Mouse (Mus musculus) forebrain, embryonic 11.5 days (tissue): ENCODE measurements around the gene Fbxl20. TPM values are rescaled to one million over a fixed set of nuclear protein-coding genes. Genes with fewer than 3 reads are reported as not detected.
A peak's percentile ranks its signal among the peaks of the same experiment; 100 is the strongest.

ENCODE experiments used
- ATAC-seq: fragments of 200-750 bp; cut with Nextera tagmentation; replicated peaks from 2 replicates; pipeline ENCODE4 v1.8.0; 2017; ENCODE audit warnings: moderate TSS enrichment; ENCODE audit not compliant: low FRiP score
- DNase-seq: peaks from one replicate; pipeline ENCODE4 v3.0.0-alpha.2; 2017; ENCODE audit warnings: low spot score
- H3K27ac ChIP-seq: fragments of 300-500 bp; sonication (generic); 2 replicates; pipeline ENCODE4 v1.5.1; 2014; ENCODE audit warnings: low read depth, low read length
- H3K27me3 ChIP-seq: fragments of 300-500 bp; sonication (generic); 2 replicates; pipeline ENCODE4 v1.6.1; 2014; ENCODE audit warnings: mild to moderate bottlenecking, low read length, mixed read lengths; ENCODE audit not compliant: control insufficient read depth, insufficient read depth
- H3K36me3 ChIP-seq: fragments of 300-500 bp; sonication (generic); 2 replicates; pipeline ENCODE4 v1.6.1; 2014; ENCODE audit warnings: mild to moderate bottlenecking, low read length, moderate library complexity, mixed read lengths; ENCODE audit not compliant: control insufficient read depth, insufficient read depth
- H3K4me1 ChIP-seq: fragments of 300-500 bp; sonication (generic); replicated peaks from 2 replicates; pipeline ENCODE4 v1.6.1; 2014; ENCODE audit warnings: low read length, mixed read lengths; ENCODE audit not compliant: control insufficient read depth, insufficient read depth
- H3K4me2 ChIP-seq: fragments of 300-500 bp; sonication (generic); 2 replicates; pipeline ENCODE4 v1.6.1; 2014; ENCODE audit warnings: low read depth, mild to moderate bottlenecking, low read length, moderate library complexity, mixed read lengths; ENCODE audit not compliant: severe bottlenecking
- H3K4me3 ChIP-seq: fragments of 300-500 bp; sonication (generic); 2 replicates; pipeline ENCODE4 v1.5.1; 2014; ENCODE audit warnings: low read depth, low read length
- H3K9ac ChIP-seq: fragments of 300-500 bp; sonication (generic); 2 replicates; pipeline ENCODE4 v1.6.1; 2014; ENCODE audit warnings: low read length
- H3K9me3 ChIP-seq: fragments of 300-500 bp; sonication (generic); 2 replicates; pipeline ENCODE4 v1.6.1; 2016; ENCODE audit warnings: low read length, mixed read lengths; ENCODE audit not compliant: control insufficient read depth
- WGBS: fragments of 180-500 bp; shearing (Covaris S2); extraction: QIAGEN DNeasy Blood & Tissue Kit; methylation state at CpG from one replicate; pipeline ENCODE4 v1.1.7; 2014; 5-methylcytosine and 5-hydroxymethylcytosine counted together
- polyA plus RNA-seq: library from polyadenylated mRNA; unstranded; fragments of >200 nt; fragmentation: Nextera tagmentation; extraction: Ambion mirVana; gene quantifications from 2 replicates; pipeline ENCODE4 v1.2.1, GENCODE M21; 2014

The Fbxl20 gene
- polyA plus RNA-seq, 1 experiment from 2014 or later = 19.4 TPM

- Histone ChIP-seq H3K4me3 (no peak overlapping the region), H3K9me3 (no peaks in the 10 kb centered on the region), H3K9ac (no peak overlapping the region), H3K36me3 (no peaks in the 10 kb centered on the region), H3K4me2 (no peak overlapping the region), H3K27me3 (peaks cover 2% of the 10 kb centered on the region; the same call in 1 of the 2 replicates), H3K4me1 (no peaks in the 10 kb centered on the region), H3K27ac (no peak overlapping the region)
- no peak for DNase-seq
- ATAC-seq = no peak
- 79% methylated on average over 4 of the region's 5 CpGs for WGBS
Measured at GRCm38 (mm10) chr11:98060104-98060692, 90.0 kb downstream of the Fbxl20 start.

DNA sequence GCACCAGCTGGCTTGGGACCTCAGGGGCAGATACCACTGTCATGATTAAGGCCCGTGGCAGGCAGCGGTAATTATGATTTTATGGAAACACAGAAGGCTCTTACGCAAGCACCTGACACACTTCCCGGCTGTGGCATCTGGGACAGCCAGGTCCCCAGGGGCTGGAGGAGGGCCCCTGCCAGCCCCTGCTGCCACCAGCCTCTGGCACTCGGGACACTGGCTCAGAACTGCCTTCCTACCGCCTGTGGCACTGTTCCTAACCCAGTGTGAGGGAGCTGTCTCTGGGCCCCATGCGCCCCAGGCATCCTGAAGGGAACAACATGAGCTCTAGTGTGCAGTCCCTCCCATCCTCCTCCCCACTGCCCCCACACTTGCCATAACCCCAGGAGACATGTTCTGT is 90.5 kb downstream of the Fbxl20 start:
- DNase-seq = no peak
- Histone ChIP-seq H3K36me3 (no peaks in the 10 kb centered on the region), H3K4me1 (no peaks in the 10 kb centered on the region), H3K4me2 (no peak overlapping the region), H3K4me3 (no peak overlapping the region), H3K27me3 (peaks cover 4% of the 10 kb centered on the region; the same call in 1 of the 2 replicates), H3K9me3 (no peaks in the 10 kb centered on the region), H3K9ac (no peak overlapping the region), H3K27ac (no peak overlapping the region; the same call in 1 of the 2 replicates)
- ATAC-seq = no peak
- WGBS = 73% methylated on average over 7 of the region's 7 CpGs

- 86% methylated on average over 5 of the region's 5 CpGs for WGBS
Measured at GRCm38 (mm10) chr11:98057998-98058397, 92.2 kb downstream of the Fbxl20 start.

GRCm38 (mm10) chr11:98057466-98057865 is 92.7 kb downstream of the Fbxl20 start:
- WGBS = 28% methylated on average over 9 of the region's 9 CpGs
- no peak for ATAC-seq
- H3K27ac ChIP-seq = no peak overlapping the region
- no peaks in the 10 kb centered on the region for H3K9me3 ChIP-seq
- H3K4me3 ChIP-seq = no peak overlapping the region
- no peak overlapping the region for H3K4me2 ChIP-seq
- H3K4me1 ChIP-seq = 0 out of 2 replicates have a peak, but pooled peaks cover 5% of the 10 kb centered on the region
- H3K36me3 ChIP-seq = no peaks in the 10 kb centered on the region
- DNase-seq = no peak
- peaks cover 18% of the 10 kb centered on the region for H3K27me3 ChIP-seq
- H3K9ac ChIP-seq = no peak overlapping the region

More at GRCm38 (mm10) chr11:98057998-98058397, 92.2 kb downstream of the Fbxl20 start:
- H3K9me3 ChIP-seq = no peaks in the 10 kb centered on the region
- ATAC-seq (no peak), DNase-seq (no peak)
- peaks cover 13% of the 10 kb centered on the region for H3K27me3 ChIP-seq
- no peak overlapping the region for H3K9ac ChIP-seq
- H3K36me3 ChIP-seq = no peaks in the 10 kb centered on the region
- H3K4me3 ChIP-seq = no peak overlapping the region
- H3K4me1 ChIP-seq = 0 out of 2 replicates have a peak, but pooled peaks cover under 1% of the 10 kb centered on the region
- H3K27ac ChIP-seq = no peak overlapping the region
- H3K4me2 ChIP-seq = no peak overlapping the region

DNA sequence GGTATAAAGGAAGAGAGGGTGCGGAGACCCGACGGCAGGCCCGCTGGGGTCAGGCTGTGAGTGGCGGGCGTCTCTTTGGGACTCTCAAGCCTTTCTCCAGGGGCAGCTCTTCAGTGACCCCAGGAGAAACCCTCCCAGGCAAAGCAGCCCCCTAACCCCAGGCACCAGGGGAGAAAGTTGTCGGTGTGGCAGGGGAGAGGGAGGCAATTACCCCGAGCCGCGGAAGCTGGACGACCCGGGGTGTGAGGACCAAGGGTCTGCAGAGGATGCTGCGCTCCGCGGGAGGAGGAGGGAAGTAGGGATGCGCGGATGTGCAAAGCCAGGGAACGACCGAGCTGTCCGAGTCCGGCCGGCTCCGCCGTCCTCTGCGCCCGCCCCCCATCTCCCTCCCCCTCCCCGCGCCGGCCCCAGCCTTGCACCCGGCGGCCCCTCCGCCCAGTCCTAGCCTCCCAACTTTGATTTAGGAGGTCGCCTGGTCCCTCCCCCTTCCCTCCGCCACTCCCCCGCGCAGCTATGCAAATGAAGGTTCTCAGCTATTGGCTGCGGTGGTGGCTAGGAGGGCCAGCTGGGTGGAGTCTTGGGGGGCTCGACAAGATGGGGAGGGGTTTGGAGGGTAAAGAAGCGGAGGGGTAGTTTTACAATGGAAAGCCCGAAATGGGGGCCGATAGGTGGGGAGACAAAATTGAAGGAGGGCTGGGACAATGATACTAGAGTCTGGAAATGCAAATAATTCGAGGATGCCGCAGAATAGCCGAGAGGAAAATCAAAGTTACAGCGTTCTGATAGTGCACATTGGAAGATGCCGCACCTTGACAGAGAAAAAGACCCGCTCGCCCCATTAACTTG is 97.0 kb downstream of the Fbxl20 start, which contains the start of gene Stac2:
Stac2 (minus strand) TSS at position 474 of the 846 bp plus-strand sequence.
- Histone ChIP-seq H3K36me3 (no peaks in the 10 kb centered on the region), H3K27me3 (peaks cover 45% of the 10 kb centered on the region), H3K27ac (no peak within 1 kb of the TSS), H3K9me3 (no peaks in the 10 kb centered on the region), H3K9ac (peak within 1 kb of the TSS; percentile 41), H3K4me1 (peaks cover 9% of the 10 kb centered on the region; the same call in 1 of the 2 replicates), H3K4me2 (peak within 1 kb of the TSS; percentile 48), H3K4me3 (peak within 1 kb of the TSS; percentile 41)
- ATAC-seq (peak; percentile 84), DNase-seq (peak; percentile 90)
- 1% methylated on average over 37 of the region's 48 CpGs for WGBS

DNA sequence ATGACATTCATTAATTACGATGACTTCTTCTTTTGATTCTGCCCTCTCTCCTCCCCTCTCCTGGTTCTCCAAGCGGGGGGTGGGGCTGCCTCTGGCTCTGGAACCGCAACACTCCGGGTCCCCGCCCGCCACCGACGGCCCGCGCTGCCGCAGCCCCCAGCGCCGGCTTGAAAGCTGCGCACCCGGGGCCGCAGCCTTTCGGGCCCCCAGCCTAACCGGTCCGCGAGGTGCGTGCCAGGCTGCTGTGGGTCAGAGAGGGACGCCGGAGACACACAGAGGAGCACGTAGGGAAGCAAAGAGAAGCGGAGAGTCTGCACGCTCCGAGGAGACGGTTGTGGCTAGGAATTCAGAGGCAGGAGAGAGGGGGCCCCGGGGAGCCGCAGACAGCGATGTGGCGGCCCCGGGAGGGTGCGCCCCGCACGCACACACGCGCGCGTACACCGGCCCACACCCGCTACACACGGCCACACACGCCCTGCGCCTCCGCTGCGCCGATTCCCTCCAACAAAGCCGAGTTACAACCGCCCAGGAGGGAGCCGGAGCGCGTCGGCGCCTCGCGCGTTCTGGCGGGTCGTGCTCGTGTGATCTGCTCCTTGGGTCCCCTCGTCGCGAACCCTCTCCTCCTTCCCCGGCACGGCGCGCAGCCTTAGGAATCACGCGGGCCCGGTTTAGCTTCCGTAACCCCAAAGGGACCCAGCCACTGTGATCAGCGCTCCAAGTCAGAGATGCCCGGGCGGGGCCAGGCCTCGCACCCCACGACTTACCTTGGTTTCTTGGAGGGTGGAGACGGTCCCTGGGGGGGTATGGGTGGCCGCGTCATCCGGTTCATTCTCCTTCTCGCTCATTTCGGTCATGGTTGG is 97.8 kb downstream of the Fbxl20 start:
- H3K4me3 ChIP-seq = peak overlapping the region; percentile 41
- 0 out of 2 replicates have a peak, but pooled peaks have one; percentile 28 for ATAC-seq
- H3K9me3 ChIP-seq = no peaks in the 10 kb centered on the region
- H3K4me2 ChIP-seq = peak overlapping the region; percentile 48
- peak; percentile 59 for DNase-seq
- H3K9ac ChIP-seq = peak overlapping the region; percentile 41
- H3K27ac ChIP-seq = no peak overlapping the region
- peaks cover 45% of the 10 kb centered on the region for H3K27me3 ChIP-seq
- H3K36me3 ChIP-seq = no peaks in the 10 kb centered on the region
- H3K4me1 ChIP-seq = peaks cover 9% of the 10 kb centered on the region; the same call in 1 of the 2 replicates
- WGBS = under 1% methylated on average over 78 of the region's 83 CpGs

- H3K9me3 ChIP-seq = no peaks in the 10 kb centered on the region
- peaks cover 45% of the 10 kb centered on the region for H3K27me3 ChIP-seq
- peaks cover 9% of the 10 kb centered on the region; the same call in 1 of the 2 replicates for H3K4me1 ChIP-seq
- DNase-seq = no peak
- H3K27ac ChIP-seq = no peak overlapping the region
- 0 out of 2 replicates have a peak, but pooled peaks have one; percentile 21 for ATAC-seq
- H3K4me3 ChIP-seq = peak overlapping the region; percentile 41
- no peak overlapping the region for H3K4me2 ChIP-seq
- no peak overlapping the region for H3K9ac ChIP-seq
- no peaks in the 10 kb centered on the region for H3K36me3 ChIP-seq
- WGBS = 7% methylated on average over 12 of the region's 12 CpGs
Measured at GRCm38 (mm10) chr11:98051611-98052128, 98.5 kb downstream of the Fbxl20 start.

- ATAC-seq = no peak
- H3K27me3 ChIP-seq = peaks cover 45% of the 10 kb centered on the region
- H3K4me1 ChIP-seq = peaks cover 9% of the 10 kb centered on the region; the same call in 1 of the 2 replicates
- no peak overlapping the region for H3K9ac ChIP-seq
- no peak overlapping the region for H3K27ac ChIP-seq
- H3K36me3 ChIP-seq = no peaks in the 10 kb centered on the region
- no peak overlapping the region for H3K4me2 ChIP-seq
- H3K9me3 ChIP-seq = no peaks in the 10 kb centered on the region
- H3K4me3 ChIP-seq = no peak overlapping the region
- DNase-seq = no peak
- 33% methylated on average over 1 of the region's 2 CpGs for WGBS
Measured at GRCm38 (mm10) chr11:98050940-98051339, 99.3 kb downstream of the Fbxl20 start.
